Mouse (Mus musculus) lung, embryonic 15.5 days (tissue): ENCODE results near the gene Pfkp. TPM values are rescaled to one million over a fixed set of nuclear protein-coding genes. Genes with fewer than 3 reads are reported as not detected.

Experiments
- ATAC-seq: fragments of 200-750 bp; cut with Nextera tagmentation; 2 replicates; pipeline ENCODE4 v1.8.0; 2017; ENCODE audit warnings: moderate number of reproducible peaks, borderline replicate concordance; ENCODE audit not compliant: low FRiP score, low TSS enrichment; ENCODE audit errors: extremely low read depth
- H3K27ac ChIP-seq: fragments of 300-500 bp; sonication (generic); 2 replicates; pipeline ENCODE4 v1.5.1; 2015; ENCODE audit warnings: moderate library complexity, mild to moderate bottlenecking, inconsistent platforms
- H3K27me3 ChIP-seq: fragments of 300-500 bp; sonication (generic); 2 replicates; pipeline ENCODE4 v1.6.1; 2015; ENCODE audit warnings: inconsistent platforms
- H3K36me3 ChIP-seq: fragments of 300-500 bp; sonication (generic); 2 replicates; pipeline ENCODE4 v1.6.1; 2015; ENCODE audit warnings: inconsistent platforms
- H3K4me1 ChIP-seq: fragments of 300-500 bp; sonication (generic); 2 replicates; pipeline ENCODE4 v1.6.1; 2015; ENCODE audit warnings: inconsistent platforms
- H3K4me2 ChIP-seq: fragments of 300-500 bp; sonication (generic); 2 replicates; pipeline ENCODE4 v1.6.1; 2015; ENCODE audit warnings: inconsistent platforms, mild to moderate bottlenecking, moderate library complexity
- H3K4me3 ChIP-seq: fragments of 300-500 bp; sonication (generic); 2 replicates; pipeline ENCODE4 v1.5.1; 2015; ENCODE audit warnings: mild to moderate bottlenecking, inconsistent platforms
- H3K9ac ChIP-seq: fragments of 300-500 bp; sonication (generic); 2 replicates; pipeline ENCODE4 v1.6.1; 2015; ENCODE audit warnings: inconsistent platforms
- H3K9me3 ChIP-seq: fragments of 300-500 bp; sonication (generic); 2 replicates; pipeline ENCODE4 v1.6.1; 2016; ENCODE audit warnings: inconsistent platforms
- WGBS: fragments of 180-500 bp; shearing (Covaris S2); methylation state at CpG from one replicate; pipeline ENCODE4 v1.1.7; 2015; 5-methylcytosine and 5-hydroxymethylcytosine counted together
- polyA plus RNA-seq: library from polyadenylated mRNA; unstranded; fragments of >200 nt; fragmentation: Nextera tagmentation; extraction: Ambion mirVana; gene quantifications from 2 replicates; pipeline ENCODE4 v1.2.1, GENCODE M21; 2015

Gene Pfkp
- polyA plus RNA-seq, 1 experiment from 2014 or later, result 31.2 TPM

DNA sequence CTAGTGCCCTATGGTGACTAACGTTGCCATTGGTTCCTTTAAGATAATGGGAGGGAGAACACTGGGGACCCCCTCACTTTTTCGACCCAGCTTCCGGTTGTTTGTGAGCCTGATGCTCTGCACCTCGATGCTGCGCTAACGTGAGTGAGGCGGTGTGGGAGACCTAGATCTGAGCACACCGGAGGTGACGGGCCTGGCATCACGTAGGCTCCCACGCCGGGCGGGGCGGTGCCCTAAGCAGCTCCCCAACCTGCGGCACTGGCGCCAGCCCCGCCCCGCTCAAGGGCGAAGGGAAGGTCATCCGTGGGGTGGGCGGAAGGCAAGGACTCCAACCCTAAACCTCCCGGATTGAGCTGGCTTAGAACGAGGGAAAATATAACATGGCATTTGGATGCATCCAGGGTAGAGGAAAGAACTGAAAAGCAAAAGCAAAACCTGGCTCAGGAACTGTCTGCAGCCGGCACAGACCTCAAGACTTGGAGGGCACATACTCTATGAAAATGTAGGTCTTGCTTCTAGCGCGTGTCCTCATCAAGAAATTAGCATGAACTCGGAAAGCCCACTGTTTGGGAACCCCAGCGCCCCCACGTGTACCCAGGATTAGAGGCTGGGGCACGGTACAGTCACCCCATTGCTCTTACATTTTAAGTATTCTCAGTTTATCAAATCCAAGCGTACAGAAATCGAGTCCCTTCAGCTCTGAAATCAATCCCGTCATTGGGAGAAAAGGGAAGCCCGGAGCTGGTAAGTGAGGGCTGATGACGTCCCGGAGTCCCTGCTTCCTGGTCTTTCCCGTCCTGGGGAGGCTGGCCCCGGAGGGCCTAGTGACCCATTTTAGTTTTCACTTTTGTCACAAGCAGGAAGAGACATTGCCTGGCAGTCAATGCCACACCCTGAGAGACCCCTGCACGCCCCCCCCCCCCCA is 1.2 kb downstream of the Pfkp start:
- WGBS, result 1% methylated on average over 39 of the region's 39 CpGs
- peak overlapping the region; percentile 99 for H3K4me2 ChIP-seq
- no peaks in the 10 kb centered on the region for H3K27me3 ChIP-seq
- peak overlapping the region; percentile 59 for H3K4me3 ChIP-seq
- 0 out of 2 replicates have a peak overlapping the region, but pooled peaks have one; percentile 5 for H3K27ac ChIP-seq
- peaks cover 12% of the 10 kb centered on the region; the same call in 1 of the 2 replicates for H3K4me1 ChIP-seq
- no peaks in the 10 kb centered on the region for H3K36me3 ChIP-seq
- H3K9me3 ChIP-seq, result no peaks in the 10 kb centered on the region
- peak; percentile 47 for ATAC-seq
- H3K9ac ChIP-seq, result peak overlapping the region; percentile 37

DNA sequence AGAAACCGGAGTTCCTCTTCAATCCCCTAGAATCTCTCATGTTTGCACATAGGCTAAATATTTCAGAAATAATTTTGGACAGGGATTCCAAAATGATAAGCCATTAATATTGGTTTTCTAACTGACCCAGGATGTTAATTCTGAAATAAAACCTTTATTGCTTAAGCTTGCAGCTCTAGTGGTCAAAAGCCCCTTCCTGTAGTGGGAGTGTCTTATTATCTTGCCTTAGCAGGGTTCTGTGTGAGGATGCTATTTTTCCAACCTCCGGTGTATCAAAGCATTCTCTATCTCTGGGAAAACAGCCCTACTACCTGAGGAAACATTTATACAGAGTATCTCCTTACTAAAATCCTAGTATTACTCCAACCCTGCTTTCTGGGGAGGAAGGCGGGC is 1.9 kb downstream of the Pfkp start:
- no peaks in the 10 kb centered on the region for H3K27me3 ChIP-seq
- no peak for ATAC-seq
- H3K4me1 ChIP-seq, result peaks cover 12% of the 10 kb centered on the region; the same call in 1 of the 2 replicates
- H3K4me2 ChIP-seq, result peak overlapping the region; percentile 99
- no peak overlapping the region for H3K9ac ChIP-seq
- no peaks in the 10 kb centered on the region for H3K36me3 ChIP-seq
- no peak overlapping the region for H3K27ac ChIP-seq
- peak overlapping the region; percentile 59 for H3K4me3 ChIP-seq
- H3K9me3 ChIP-seq, result no peaks in the 10 kb centered on the region
- WGBS, result 40% methylated on average over 3 of the region's 3 CpGs

DNA sequence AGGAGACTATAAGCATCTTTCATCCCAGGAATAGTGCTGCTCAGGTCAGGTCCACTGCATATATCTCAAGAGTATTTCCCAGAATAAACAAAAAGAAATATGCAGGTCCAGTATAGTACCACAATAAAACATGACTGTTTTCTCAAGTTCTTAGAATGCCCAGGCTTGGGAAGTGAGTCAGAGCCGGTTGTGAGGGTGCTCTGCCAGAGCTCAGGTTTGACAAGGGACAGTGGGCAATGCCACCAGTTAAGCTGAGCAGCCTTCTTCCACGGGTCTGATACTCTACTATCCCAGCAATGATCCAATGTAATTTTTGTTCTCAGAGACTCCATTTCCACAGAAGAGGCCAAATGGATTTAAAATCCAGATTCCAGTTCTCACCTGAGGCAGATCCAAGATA is 2.3 kb downstream of the Pfkp start:
- Histone ChIP-seq H3K4me3 (no peak overlapping the region), H3K9me3 (no peaks in the 10 kb centered on the region), H3K27me3 (no peaks in the 10 kb centered on the region), H3K9ac (no peak overlapping the region; the same call in 1 of the 2 replicates), H3K4me2 (no peak overlapping the region), H3K36me3 (no peaks in the 10 kb centered on the region), H3K27ac (no peak overlapping the region), H3K4me1 (peaks cover 12% of the 10 kb centered on the region; the same call in 1 of the 2 replicates)
- no peak for ATAC-seq
- 65% methylated on average over 2 of the region's 2 CpGs for WGBS

DNA sequence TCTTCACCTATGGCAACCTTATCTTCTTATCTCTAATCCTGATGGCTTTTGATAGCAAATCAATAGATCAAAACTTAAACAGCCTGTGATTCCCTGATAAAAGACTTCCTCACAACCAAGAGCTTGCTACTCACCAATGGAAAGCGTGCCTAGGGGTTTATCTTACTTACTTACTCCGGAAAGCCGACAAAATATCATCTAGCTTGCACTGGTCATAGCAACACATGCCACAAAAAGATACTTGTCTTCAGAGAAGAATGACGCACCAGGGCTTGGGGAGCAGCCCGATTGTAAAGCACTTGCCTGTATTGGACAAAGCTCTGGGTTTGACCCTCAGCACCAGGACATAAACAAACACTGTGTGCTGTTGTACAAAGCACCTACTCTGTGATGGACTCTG is 4.6 kb downstream of the Pfkp start:
- H3K9ac ChIP-seq, result no peak overlapping the region
- no peaks in the 10 kb centered on the region for H3K36me3 ChIP-seq
- H3K4me2 ChIP-seq, result no peak overlapping the region
- no peak overlapping the region for H3K27ac ChIP-seq
- no peak for ATAC-seq
- H3K4me3 ChIP-seq, result no peak overlapping the region
- H3K27me3 ChIP-seq, result no peaks in the 10 kb centered on the region
- H3K4me1 ChIP-seq, result peaks cover 9% of the 10 kb centered on the region; the same call in 1 of the 2 replicates
- 69% methylated on average over 5 of the region's 5 CpGs for WGBS
- H3K9me3 ChIP-seq, result no peaks in the 10 kb centered on the region

DNA sequence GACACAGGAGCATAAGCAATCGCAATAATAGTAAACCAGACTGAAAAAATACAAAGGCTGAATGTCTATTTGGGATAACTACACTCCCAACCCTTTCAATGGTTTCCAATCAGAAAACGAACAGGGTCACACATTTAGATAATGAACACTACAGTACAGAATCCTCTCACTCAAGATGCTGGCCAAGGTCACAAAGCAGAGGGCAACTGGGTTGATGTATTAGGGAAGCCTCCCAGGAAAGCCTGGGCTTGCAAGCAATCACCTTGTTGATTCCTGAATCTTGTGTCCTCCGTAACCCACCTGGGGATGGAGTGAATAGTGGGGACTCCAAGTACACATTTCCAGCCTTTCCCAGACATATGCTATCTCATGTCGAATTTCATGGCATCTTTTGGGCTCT is 5.6 kb downstream of the Pfkp start:
- no peak for ATAC-seq
- H3K9ac ChIP-seq, result no peak overlapping the region
- no peak overlapping the region for H3K27ac ChIP-seq
- no peaks in the 10 kb centered on the region for H3K36me3 ChIP-seq
- 83% methylated on average over 4 of the region's 4 CpGs for WGBS
- H3K4me1 ChIP-seq, result 0 out of 2 replicates have a peak, but pooled peaks cover 2% of the 10 kb centered on the region
- H3K4me2 ChIP-seq, result no peak overlapping the region
- H3K4me3 ChIP-seq, result no peak overlapping the region
- H3K9me3 ChIP-seq, result no peaks in the 10 kb centered on the region
- no peaks in the 10 kb centered on the region for H3K27me3 ChIP-seq

DNA sequence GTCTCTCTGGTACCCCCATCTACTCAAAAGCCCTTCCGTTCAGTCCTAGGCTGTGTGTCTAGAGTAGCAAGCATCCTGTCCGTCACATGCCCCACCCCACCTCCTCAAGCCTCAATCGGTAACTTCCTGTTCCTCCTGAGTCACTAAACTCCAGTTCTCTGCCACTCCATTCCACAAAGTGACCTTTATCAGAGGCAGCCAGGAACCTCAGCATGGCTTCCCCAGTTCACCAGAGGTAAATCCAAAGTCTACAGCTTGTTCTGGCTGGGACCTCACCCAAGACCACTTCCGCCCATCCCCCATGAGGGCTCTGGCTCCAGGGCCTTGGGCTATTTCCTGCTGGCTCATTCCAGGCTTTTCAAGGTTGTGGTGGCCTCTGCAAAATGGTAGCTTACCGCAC is 6.1 kb downstream of the Pfkp start:
- no peaks in the 10 kb centered on the region for H3K9me3 ChIP-seq
- ATAC-seq, result no peak
- no peaks in the 10 kb centered on the region for H3K27me3 ChIP-seq
- H3K4me2 ChIP-seq, result no peak overlapping the region
- H3K4me1 ChIP-seq, result no peaks in the 10 kb centered on the region
- WGBS, result 66% methylated on average over 5 of the region's 5 CpGs
- H3K27ac ChIP-seq, result no peak overlapping the region
- no peak overlapping the region for H3K9ac ChIP-seq
- H3K36me3 ChIP-seq, result no peaks in the 10 kb centered on the region
- no peak overlapping the region for H3K4me3 ChIP-seq

DNA sequence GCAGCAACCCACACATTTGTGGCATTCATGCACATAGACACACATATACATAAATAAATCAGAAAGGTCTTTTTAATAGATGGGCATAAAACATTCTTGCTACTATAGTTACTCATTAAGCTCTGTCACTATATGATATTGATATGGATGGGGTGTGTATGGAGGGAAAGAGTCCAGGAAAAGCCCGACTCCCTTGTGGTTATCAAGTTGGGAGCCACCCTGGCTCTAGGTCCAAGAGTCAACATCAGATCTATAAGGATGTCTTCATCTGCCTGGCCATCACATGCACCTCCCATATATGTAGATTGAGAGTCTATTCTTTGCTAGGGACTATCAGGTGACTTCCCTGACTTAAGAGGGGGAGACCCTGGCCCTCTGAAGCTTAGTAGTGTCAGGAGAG is 7.1 kb downstream of the Pfkp start:
- Histone ChIP-seq H3K9me3 (no peaks in the 10 kb centered on the region), H3K4me2 (no peak overlapping the region), H3K4me3 (no peak overlapping the region), H3K27me3 (no peaks in the 10 kb centered on the region), H3K27ac (no peak overlapping the region), H3K36me3 (no peaks in the 10 kb centered on the region), H3K9ac (no peak overlapping the region), H3K4me1 (peaks cover 5% of the 10 kb centered on the region)
- WGBS, result 77% methylated on average over 1 of the region's 1 CpGs
- no peak for ATAC-seq

DNA sequence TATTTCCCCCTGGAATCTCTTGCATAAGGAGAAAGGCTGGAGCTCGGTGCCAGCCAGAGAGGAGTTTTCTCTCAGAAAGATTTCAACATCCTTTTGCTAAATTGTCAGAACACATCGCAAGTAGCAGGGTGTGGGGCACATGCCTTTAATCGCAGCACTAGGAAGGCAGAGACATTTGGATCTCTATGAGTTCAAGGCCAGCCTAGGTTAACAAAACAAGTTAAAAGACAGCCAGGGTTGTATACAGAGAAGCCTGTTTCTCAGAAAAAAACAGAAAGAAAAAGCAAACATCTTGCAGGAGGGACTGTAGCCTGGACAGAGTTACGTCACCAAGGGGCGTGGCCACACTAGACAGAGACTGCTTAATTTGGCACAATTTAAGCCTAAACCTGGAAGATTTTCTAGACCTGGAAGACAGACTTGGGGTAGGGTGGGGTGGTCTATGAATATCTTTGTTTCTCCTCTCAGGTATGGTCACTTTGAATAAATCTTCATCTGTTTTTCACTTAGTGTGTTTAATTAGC is 9.0 kb downstream of the Pfkp start:
- H3K27ac ChIP-seq, result no peak overlapping the region
- no peak overlapping the region for H3K9ac ChIP-seq
- H3K36me3 ChIP-seq, result no peaks in the 10 kb centered on the region
- H3K4me1 ChIP-seq, result peaks cover 21% of the 10 kb centered on the region
- H3K4me3 ChIP-seq, result no peak overlapping the region
- H3K27me3 ChIP-seq, result no peaks in the 10 kb centered on the region
- no peak for ATAC-seq
- no peak overlapping the region for H3K4me2 ChIP-seq
- 65% methylated on average over 5 of the region's 5 CpGs for WGBS
- no peaks in the 10 kb centered on the region for H3K9me3 ChIP-seq

DNA sequence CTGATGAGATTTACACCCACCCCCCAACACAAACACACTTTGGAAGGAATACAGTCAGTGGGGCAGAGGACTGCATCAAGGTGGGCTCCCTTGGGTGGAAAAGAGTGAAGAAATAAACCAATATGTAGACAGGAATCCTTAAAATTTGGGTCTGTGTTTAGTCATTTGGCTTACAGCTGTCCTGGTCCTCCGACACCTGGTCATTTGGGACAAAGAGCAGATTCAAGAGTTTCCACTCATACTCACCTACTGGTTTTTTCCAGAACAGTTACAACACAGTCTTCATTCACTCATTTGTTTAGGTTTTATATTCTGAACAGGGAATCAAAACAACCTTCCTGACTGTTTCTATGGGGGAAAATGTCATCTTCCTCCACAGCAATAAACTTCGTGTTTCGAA is 9.6 kb downstream of the Pfkp start:
- H3K27ac ChIP-seq, result no peak overlapping the region

DNA sequence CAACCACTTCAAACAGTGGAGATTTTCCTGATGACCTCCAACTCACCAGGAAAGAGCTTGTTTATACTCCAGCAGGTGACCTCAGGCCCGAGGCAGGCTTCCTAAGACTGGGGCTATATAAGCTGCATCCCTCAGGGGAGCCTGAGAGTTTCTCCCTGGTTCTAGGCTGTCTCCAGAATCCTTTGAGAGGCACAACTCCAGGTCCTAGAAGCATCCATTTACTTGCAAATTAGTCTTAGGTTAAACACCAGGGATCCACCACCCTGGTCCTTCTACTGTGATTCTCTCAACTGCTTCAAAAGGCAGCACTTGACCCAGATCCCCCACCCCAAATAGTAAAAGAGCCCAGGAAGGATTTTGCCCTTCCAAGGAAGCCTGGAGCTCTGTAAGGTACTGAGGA is 10.2 kb downstream of the Pfkp start:
- Histone ChIP-seq H3K9me3 (no peaks in the 10 kb centered on the region), H3K27ac (no peak overlapping the region), H3K36me3 (no peaks in the 10 kb centered on the region), H3K4me1 (peaks cover 26% of the 10 kb centered on the region), H3K4me3 (no peak overlapping the region), H3K4me2 (no peak overlapping the region), H3K9ac (no peak overlapping the region), H3K27me3 (no peaks in the 10 kb centered on the region)
- no peak for ATAC-seq
- WGBS, result 44% methylated on average over 1 of the region's 1 CpGs

More for the DNA sequence above, 9.6 kb downstream of the Pfkp start:
- Histone ChIP-seq H3K9me3 (no peaks in the 10 kb centered on the region), H3K4me2 (no peak overlapping the region), H3K27me3 (no peaks in the 10 kb centered on the region), H3K36me3 (no peaks in the 10 kb centered on the region), H3K4me3 (no peak overlapping the region), H3K4me1 (peaks cover 22% of the 10 kb centered on the region), H3K9ac (no peak overlapping the region)
- ATAC-seq, result no peak
- WGBS, result 79% methylated on average over 3 of the region's 3 CpGs

DNA sequence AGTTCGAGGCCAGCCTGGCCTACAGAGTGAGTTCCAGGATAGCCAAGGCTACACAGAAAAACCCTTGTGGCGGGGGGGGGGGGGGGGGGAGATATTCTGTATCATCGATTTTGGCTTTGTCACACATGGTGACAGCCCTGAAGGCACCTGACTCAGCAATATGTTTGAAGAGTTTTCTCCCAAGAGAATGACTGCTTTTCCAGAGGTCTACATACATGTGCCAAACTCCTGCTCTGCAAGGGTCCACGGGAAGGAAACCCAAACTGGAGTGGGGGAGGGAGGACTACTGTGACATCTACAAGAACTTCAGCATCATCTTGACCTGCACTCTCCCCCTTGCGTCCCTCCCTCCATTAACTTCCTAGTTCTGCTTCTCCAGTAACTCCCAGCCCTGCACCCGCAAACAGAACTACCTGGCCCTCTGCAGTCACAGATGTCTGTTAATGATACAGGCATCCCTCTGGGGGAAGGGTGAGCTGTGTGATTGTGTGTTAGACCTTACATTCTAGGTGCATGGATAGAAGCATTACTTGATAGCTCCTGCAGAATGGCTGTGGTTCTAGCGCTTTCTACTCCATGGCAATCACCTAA is 10.9 kb downstream of the Pfkp start:
- Histone ChIP-seq H3K27me3 (no peaks in the 10 kb centered on the region), H3K27ac (no peak overlapping the region), H3K9me3 (no peaks in the 10 kb centered on the region), H3K4me1 (peaks cover 28% of the 10 kb centered on the region), H3K36me3 (no peaks in the 10 kb centered on the region), H3K9ac (no peak overlapping the region), H3K4me3 (no peak overlapping the region), H3K4me2 (no peak overlapping the region)
- 78% methylated on average over 7 of the region's 7 CpGs for WGBS
- ATAC-seq, result no peak

DNA sequence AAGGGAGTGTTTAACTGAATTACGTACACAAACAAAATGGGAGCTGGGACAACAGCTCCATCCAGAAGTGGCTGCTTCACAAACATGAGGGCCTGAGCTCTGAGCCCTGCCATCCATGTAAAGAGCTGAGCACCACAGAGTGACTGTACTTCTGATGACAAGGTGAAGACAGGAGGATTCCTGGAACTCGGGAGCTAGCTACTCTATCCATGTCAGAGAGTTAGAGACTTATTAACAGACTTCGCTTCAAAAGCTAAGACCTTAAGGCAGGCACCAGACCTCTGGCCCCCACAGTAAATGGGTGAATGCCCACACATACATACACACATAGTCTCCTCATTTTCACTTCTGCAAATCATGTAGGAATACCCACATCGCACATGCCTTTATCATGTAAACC is 11.6 kb downstream of the Pfkp start:
- Histone ChIP-seq H3K27ac (no peak overlapping the region), H3K4me1 (peaks cover 32% of the 10 kb centered on the region), H3K27me3 (no peaks in the 10 kb centered on the region), H3K9me3 (no peaks in the 10 kb centered on the region), H3K9ac (no peak overlapping the region), H3K36me3 (no peaks in the 10 kb centered on the region), H3K4me3 (no peak overlapping the region), H3K4me2 (no peak overlapping the region)
- WGBS, result 66% methylated on average over 4 of the region's 4 CpGs
- no peak for ATAC-seq
